Mouse (Mus musculus) mouse embryonic stem cell (cell line): Measurements from ENCODE around the gene Rnh1.

Source experiments
- in situ Hi-C, 2 experiments: fragments of 300-500 bp; cut with MboI; formaldehyde crosslinking; loops; 1 replicate in 1 of 2; 3 replicates in 1 of 2; pipeline ENCODE4 v1.14.3; 2019 to 2020; ENCODE audit warnings: low sequenced_read_pairs in 2 of 2, low pct_unique_long_range_greater_than_20kb in 1 of 2, mixed read lengths in 1 of 2; ENCODE audit not compliant: unreplicated experiment in 1 of 2

Gene Rnh1

GRCm38 (mm10) chr7:141209526-141209925, 36.9 kb upstream of the Rnh1 start:
- in situ Hi-C loops = no loop called here

DNA sequence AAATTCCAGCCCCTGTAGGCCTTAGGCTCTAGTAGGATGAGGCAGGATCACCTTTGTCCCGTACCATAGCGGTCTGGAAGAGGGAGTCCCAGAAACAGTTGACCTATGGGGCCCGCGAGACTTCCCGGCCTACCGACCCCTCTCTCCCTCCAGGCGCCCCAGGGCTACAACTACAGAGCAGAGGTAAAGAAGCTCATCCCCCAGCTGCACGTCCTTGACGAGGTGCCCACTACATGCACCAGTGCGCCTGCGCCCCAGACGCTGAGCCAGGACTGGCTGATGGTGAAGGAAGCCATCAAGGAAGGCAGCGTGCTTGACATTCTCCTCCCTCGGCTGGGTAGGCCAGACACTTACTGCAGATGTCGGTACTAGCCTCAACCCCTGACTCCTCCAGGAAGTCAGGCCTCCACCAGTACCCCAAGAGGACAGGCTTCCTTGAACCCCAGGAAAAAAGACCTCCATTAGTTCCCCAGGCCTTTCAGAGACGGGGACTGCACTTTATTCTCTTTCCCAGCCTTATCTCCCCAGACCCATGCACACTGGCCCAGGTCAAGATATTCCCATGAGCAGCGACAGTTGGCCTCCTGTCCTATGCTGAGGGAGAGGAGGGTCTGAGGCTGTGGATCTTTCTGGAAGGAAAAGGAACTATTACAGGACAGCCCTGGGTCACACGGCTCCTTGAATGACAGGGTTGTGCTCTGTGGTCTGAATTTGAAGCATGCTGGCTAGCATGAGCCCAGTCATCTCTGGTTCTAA, 33.7 kb upstream of the Rnh1 start:
- in situ Hi-C loops = no loop called here

DNA sequence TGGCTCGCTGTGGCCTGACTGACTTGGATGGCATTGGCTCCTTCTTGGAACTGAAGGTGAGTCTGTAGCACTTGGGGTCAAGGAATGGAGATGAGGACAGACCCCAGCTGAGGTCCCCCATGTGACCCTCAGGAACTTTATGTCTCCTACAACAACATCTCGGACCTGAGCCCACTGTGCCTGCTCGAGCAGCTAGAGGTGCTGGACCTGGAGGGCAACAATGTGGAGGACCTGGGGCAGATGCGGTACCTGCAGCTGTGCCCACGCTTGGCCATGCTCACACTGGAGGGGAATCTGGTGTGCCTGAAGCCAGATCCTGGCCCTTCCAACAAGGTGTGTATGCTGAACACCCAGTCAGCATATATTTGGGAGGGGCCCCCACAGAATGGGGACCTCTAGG, 32.8 kb upstream of the Rnh1 start:
- in situ Hi-C loops = no loop called here

GRCm38 (mm10) chr7:141204546-141204945, 31.9 kb upstream of the Rnh1 start:
- in situ Hi-C loops = no loop called here

DNA sequence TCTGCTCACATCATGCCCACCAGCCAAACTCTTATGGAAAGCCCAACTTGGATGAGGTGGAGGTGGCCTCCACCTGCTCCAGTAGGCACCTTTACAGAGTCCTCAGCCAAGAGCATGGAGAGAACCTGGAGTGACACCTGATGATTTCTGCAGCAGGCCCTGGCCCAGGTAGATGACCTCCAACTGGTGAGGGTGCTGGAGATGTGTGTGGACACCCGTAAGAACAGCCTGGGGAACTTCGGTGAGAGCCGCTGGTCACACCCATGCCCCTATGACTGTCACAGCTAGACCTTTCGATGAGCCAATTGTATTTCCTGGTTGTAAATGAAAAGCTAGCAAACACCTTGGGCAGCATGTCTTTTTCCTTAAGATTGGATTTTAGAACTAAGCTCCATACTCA, 25.5 kb upstream of the Rnh1 start:
- in situ Hi-C loops = loop anchor here in 1 of 2 experiments (25.0 kb wide), 1 partner anchor 286 kb away; the partner anchor contains the start of genes Cox8b and Nlrp6

DNA sequence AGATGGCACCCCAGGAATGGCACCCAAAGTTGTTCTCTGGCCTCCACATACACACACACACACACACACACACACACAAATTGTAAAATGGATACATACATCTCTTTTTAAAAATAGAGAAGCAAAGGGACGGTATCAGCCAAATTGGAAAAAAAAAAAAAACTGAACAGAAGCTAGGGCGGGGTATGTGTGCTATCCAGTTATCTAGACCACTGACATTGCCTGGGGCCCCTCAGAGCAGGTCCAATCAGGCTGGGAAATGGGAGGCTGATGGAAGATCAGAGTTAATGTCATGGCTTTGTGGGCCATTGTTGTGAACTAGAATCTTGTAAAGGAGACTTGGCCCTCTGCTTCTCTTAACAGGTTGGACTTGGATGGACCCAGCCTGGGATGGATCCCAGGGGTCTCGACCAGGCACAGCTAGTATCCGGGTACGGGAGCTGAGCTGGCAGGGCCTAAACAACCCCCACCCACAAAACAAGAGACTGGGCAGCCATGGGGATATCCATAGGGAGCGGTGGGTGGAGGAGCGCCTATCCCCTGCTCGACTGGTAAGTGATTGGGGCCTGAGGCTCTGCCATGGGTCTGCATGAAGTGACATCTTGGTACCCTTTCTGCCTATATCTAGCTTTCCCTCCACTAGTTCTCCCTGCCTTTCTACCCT, 24.1 kb upstream of the Rnh1 start:
- in situ Hi-C loops = loop anchor here in 1 of 2 experiments (25.0 kb wide), 1 partner anchor 284 kb away; the partner anchor contains the start of genes Cox8b and Nlrp6

GRCm38 (mm10) chr7:141195754-141196153, 23.1 kb upstream of the Rnh1 start:
- in situ Hi-C loops = loop anchor here in 1 of 2 experiments (25.0 kb wide), 1 partner anchor 283 kb away; the partner anchor contains the start of genes Cox8b and Nlrp6

DNA sequence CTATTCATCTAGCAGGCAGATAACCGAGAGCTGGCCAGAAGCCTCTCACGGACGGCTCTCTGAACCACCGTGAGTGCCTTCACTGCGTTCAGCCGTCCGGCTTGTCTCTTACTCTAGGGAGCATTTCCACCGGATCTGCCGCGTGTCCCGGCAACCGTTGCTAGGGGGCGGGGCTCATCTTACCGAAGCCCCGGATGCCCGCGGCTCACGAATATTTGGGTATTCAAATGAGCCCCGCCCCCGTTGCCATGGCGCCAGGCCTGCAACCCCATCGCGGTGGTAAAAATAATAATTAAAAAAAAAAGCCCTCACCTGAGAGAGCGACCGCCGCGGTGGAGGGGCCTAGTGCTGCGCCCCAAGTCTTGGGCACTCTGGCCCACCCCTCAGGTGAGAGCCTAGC, 22.2 kb upstream of the Rnh1 start:
- in situ Hi-C loops = loop anchor here in 1 of 2 experiments (25.0 kb wide), 1 partner anchor 283 kb away; the partner anchor contains the start of genes Cox8b and Nlrp6

GRCm38 (mm10) chr7:141194409-141194808, 21.8 kb upstream of the Rnh1 start:
- in situ Hi-C loops = loop anchor here in 1 of 2 experiments (25.0 kb wide), 1 partner anchor 282 kb away; the partner anchor contains the start of genes Cox8b and Nlrp6

GRCm38 (mm10) chr7:141193948-141194347, 21.3 kb upstream of the Rnh1 start, which contains the start of the genes Hras and Lrrc56:
Gene Hras (minus strand): TSS chr7:141194005.
Gene Lrrc56 (plus strand): TSS chr7:141194157.
- in situ Hi-C loops = loop anchor here in 1 of 2 experiments (25.0 kb wide), 1 partner anchor 282 kb away; the partner anchor contains the start of genes Cox8b and Nlrp6

DNA sequence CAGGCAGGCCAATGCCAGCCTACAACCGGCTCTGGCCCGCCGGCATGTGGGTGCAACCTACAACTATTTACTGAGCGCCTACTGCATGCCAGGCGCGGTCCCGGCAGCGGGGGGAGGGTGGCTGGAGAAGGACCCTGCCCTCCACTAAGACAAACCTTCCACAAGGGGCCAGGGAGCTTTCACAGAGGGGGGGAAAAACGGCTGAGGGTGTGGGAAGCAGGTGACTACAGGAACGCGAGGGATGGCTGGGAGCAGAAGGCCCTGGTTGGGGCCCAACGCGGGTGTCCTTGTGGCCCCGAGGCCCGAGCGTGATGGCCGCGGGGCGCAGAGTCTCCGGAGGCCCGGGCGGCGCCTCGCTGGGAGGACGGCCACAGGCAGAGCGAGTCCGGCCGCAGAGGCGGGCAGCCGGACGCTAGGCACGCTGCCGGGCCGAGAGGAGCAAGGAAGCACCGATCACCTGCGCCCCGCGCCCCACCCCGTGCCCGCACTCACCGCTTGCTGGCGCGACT, 20.7 kb upstream of the Rnh1 start:
- in situ Hi-C loops = loop anchor here in 1 of 2 experiments (25.0 kb wide), 1 partner anchor 281 kb away; the partner anchor contains the start of genes Cox8b and Nlrp6

- in situ Hi-C loops = loop anchor here in 1 of 2 experiments (25.0 kb wide), 1 partner anchor 281 kb away; the partner anchor contains the start of genes Cox8b and Nlrp6
Measured at GRCm38 (mm10) chr7:141192776-141193347, 20.2 kb upstream of the Rnh1 start.

DNA sequence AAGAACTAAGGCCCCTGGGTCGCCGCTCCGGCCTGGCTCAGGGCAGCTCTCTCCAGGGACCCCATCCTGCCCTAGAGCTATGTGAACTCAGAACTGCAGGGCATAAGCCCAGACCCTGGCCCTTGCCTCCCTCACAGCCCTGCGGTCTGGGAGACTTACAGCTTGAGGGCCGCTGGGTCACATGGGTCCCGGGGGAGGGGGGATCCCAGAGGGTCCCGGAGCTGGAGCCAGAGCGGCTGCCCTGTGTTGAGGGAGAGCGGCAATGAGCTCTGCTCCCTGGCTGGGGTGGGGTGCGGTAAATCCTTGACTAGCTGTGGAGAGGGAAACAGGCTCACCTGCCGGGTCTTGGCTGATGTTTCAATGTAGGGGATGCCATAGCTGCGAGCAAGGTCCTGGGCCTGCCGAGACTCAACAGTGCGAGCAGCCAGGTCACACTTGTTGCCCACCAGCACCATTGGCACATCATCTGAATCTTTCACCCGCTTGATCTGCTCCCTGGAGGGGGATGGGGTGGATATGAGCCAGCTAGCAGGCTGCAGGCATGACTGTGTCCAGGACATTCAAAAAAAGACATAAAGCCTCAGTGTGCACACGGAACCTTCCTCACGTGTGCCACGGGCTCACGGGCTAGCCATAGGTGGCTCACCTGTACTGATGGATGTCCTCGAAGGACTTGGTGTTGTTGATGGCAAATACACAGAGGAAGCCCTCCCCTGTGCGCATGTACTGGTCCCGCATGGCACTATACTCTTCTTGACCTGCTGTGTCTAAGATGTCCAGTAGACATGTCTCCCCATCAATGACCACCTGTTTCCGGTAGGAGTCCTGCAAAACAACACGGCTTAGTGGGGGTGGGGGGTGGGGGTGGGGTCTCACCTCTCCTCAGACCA, 19.4 kb upstream of the Rnh1 start:
- in situ Hi-C loops = loop anchor here in 1 of 2 experiments (25.0 kb wide), 1 partner anchor 280 kb away; the partner anchor contains the start of genes Cox8b and Nlrp6

DNA sequence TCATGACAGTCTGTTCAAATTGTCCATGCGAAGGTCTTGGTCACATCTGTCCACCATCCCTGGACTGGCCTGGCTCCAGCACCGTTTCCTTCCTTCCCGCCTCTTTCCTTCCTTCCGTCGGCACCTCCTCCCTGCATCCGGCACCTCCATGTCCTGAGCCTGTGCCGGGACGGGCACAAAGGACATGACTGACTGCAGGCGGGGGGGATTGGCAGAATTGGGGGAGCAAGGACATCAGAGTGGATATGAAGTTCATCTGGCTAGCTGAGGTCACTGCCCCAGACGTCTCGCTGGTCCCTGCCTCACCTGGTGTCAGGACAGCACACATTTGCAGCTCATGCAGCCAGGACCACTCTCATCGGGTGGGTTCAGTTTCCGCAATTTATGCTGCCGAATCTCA, 18.4 kb upstream of the Rnh1 start:
- in situ Hi-C loops = loop anchor here in 1 of 2 experiments (25.0 kb wide), 1 partner anchor 279 kb away; the partner anchor contains the start of genes Cox8b and Nlrp6

GRCm38 (mm10) chr7:141190220-141190619, 17.6 kb upstream of the Rnh1 start:
- in situ Hi-C loops = loop anchor here in 1 of 2 experiments (25.0 kb wide), 1 partner anchor 278 kb away; the partner anchor contains the start of genes Cox8b and Nlrp6

DNA sequence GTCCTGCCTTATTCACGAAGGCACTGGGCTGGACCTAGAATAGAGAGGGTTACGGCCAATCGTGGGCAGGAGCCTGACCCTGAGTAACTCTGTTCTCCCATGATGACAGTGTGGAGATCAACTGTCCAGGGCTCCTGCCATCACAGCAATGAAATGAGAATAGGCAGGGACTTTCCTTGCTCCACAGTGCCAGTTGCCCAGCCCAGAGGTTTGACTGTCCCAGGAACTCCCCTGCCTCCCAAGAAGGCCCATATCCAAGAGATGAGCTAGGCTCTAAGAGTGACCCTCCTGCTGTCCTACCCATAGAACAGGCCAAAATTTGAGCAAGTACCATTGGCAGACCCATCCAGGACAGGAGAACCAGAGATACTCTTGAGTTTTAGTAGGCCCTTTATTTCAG, 16.1 kb upstream of the Rnh1 start:
- in situ Hi-C loops = loop anchor here in 1 of 2 experiments (25.0 kb wide), 1 partner anchor 276 kb away; the partner anchor contains the start of genes Cox8b and Nlrp6

DNA sequence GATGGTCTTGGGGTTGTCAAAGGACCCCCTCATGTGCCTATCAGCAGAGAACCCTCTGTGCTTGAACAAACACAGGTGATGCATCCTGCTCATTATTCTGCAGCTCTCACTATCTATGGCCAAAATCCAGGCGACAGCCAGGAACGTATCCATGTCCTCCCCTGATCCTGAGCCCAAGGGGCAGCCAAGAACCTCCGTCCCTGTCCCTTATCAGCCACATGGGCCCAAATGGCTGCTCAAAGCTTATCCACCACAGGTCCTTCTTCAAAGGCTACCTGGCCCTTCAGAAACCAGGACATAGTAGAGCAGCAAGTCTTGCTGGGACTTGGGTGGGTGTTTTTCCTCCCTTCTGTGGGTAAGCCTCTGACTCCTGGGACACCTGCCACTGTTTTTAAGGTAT, 15.5 kb upstream of the Rnh1 start:
- in situ Hi-C loops = loop anchor here in 1 of 2 experiments (25.0 kb wide), 1 partner anchor 276 kb away; the partner anchor contains the start of genes Cox8b and Nlrp6
